Mouse (Mus musculus) layer of hippocampus, postnatal 25 days (tissue): ENCODE data around the gene Adgb. TPM values are rescaled to one million over a fixed set of nuclear protein-coding genes. Genes with fewer than 3 reads are reported as not detected.

Experiments used
- DNase-seq, 2 experiments: peaks; one replicate each; pipeline ENCODE4 v3.0.0; 2022; ENCODE audit warnings: mixed read lengths in 2 of 2, low spot score in 1 of 2; ENCODE audit errors: extremely low spot score in 1 of 2
- total RNA-seq, 2 experiments: library from RNA; stranded (reverse); gene quantifications; 2 replicates each; pipeline ENCODE4 v1.2.3; 2021

The Adgb gene
- total RNA-seq, 2 experiments from 2014 or later, result 0.22 to 0.45 TPM

- peak in 1 of 2 experiments; percentile 5 for DNase-seq
These were observed 116.4 kb downstream of the Adgb start for GRCm38 (mm10) chr10:10355605-10356227.

- no peak for DNase-seq
These were observed 119.9 kb downstream of the Adgb start for GRCm38 (mm10) chr10:10352184-10352583.

DNA sequence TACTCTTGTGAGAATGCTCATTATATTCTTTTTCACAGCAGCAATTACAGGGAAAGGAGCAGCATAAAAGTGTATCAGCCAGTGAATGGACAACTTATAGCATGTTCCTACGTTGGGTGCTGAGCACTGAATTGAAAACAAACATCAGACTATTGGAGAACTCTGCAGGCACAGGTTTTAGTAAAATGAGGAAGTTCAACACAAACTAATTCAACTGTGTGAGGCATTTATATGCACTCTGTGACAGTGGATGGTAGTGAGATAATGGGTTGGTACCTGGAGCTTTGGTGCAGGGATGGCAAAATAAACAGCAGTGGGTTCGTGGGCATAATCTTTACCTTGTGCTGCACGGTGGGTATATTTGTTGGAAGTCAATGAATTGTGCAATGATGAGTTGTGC is 121.6 kb downstream of the Adgb start:
- DNase-seq, result no peak

- no peak for DNase-seq
These were observed 128.2 kb downstream of the Adgb start for GRCm38 (mm10) chr10:10343930-10344329.

GRCm38 (mm10) chr10:10325560-10325959 is 146.6 kb downstream of the Adgb start:
- no peak for DNase-seq

GRCm38 (mm10) chr10:10322961-10323360 is 149.2 kb downstream of the Adgb start:
- DNase-seq, result peak; percentile 26

- peak; percentile 45 to 58 for DNase-seq
These were observed 150.9 kb downstream of the Adgb start for GRCm38 (mm10) chr10:10321119-10321781.

GRCm38 (mm10) chr10:10320364-10321083 is 151.6 kb downstream of the Adgb start:
- DNase-seq, result no peak

DNA sequence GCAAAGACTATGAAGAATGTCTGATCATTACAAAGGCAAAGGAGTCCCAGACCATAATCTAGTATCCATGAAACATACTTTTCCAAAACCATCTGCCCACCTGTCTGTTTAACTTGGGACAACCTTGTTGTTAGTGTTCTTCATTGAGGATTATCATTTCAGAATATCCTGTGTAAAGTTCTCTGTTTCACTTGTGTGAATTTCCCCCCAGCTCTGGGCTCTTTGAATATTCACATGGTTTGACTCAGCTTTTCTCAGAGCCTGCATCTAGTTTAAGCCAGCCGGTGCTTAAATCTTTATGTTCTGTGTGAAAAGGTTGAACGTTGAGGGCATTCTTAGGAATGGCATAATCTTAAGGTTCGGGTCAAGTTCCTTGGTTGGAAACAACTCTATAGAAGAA is 154.0 kb downstream of the Adgb start:
- no peak for DNase-seq

- DNase-seq, result no peak
These were observed 156.5 kb downstream of the Adgb start for GRCm38 (mm10) chr10:10315631-10316030.

DNA sequence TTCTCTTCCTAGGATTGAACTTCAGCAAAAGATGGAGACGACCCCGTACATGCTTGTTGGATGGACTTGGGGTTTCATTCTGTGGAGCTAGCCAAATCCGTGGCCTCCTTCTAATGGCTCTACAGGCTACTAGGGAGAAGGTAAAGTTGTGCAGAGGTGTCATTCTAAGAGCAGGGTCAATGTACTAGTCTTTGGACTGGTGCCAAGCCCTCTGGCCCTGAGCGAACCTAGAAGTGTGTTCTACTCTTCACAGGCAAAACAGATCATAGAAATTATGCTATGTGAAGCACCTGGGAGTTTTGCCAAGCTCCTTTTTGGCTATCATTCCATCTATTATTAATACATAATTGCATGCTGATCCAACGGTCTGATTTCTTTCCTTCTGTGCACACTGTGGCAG is 157.6 kb downstream of the Adgb start:
- DNase-seq, result no peak

DNA sequence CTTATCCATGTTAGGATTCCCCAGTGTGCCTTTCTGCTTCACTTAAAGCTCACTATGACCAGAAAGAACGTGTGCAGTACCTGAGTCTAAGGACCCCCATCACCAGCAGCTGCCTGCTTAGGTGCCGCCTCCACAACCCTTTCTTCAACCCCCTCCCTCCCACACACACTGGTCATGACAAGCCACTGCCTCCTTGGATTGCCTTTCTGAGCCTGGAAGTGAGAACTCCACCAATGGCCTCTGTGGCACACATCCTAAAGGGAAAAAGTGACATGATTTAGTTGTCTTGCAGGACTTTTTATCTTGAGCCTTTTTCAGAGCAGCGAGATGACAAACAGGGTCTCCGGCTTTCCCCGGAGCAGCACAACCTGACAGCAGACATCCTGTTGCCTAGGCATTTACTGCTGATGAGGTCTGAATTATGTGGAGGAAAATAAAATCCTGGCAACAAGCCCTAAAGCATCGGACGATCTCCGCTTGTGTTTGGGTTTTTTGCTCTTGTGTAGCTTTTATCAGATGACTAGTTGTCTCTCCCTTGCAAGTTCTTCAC is 162.2 kb downstream of the Adgb start:
- no peak for DNase-seq

DNA sequence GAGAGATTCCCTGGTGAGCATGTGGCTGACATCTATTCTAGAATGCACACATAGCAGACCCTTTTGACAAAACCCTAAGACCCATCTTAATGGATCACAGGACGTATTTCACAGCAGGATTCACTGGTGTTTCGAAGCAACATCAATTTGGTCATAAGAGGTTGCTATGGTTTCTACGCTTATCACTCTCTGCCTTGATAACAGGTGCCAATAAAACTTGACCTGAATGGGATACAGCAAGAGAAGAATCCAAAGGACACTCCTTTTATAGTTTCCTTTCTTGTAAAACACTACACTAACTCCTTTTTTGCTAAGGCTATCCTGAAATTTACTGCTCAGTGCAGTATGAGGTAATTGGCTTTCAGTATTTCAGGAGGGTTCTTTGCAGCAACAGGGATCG is 163.1 kb downstream of the Adgb start:
- DNase-seq, result no peak

DNA sequence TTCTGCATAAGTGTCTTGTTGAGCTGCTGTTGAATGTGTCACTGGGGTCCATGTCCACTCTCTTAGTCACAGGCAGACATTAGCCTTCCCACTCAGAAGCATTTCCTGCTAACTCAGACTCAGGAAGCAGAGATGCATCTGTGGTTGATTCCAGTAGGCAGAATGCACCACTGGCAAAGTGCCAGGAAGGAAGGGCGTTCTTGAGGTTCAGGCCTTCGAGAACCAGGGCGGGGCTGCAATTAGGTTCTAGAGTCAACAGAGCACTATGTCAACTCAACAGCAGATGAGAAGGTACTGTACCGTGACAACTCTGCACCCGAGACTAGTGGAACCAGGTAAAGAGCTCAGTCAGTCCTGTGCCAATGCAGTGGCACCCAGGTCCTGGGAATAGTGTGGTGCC is 164.7 kb downstream of the Adgb start:
- DNase-seq, result no peak

- no peak for DNase-seq
These were observed 167.8 kb downstream of the Adgb start for GRCm38 (mm10) chr10:10304370-10304769.

GRCm38 (mm10) chr10:10301692-10302091 is 170.4 kb downstream of the Adgb start:
- DNase-seq, result no peak

DNA sequence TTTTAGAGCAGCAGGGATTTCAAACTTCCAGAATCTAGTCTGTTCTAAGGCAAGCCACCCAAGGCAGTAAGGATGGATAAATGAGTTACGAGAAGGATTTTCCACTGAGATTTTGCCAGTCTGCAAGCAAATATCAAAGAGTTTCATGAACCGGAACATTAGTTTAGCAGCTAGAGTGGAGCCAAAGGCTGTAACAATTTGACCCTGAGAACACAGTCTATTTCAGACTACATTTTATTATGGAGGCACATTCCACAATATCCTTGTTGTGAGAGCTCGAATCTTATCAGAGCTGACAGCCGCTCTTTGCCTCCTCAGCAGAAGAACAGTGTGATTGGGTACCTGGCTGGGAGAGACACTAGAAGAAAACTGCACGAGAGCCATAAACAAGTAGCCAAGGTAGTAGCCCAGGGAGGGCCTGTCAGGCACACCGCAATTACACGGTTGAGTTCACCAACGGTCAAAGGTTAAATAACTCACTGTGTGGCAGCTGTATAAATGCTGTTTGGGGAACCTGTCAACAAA is 171.1 kb downstream of the Adgb start:
- no peak for DNase-seq

GRCm38 (mm10) chr10:10299987-10300386 is 172.1 kb downstream of the Adgb start:
- no peak for DNase-seq

DNA sequence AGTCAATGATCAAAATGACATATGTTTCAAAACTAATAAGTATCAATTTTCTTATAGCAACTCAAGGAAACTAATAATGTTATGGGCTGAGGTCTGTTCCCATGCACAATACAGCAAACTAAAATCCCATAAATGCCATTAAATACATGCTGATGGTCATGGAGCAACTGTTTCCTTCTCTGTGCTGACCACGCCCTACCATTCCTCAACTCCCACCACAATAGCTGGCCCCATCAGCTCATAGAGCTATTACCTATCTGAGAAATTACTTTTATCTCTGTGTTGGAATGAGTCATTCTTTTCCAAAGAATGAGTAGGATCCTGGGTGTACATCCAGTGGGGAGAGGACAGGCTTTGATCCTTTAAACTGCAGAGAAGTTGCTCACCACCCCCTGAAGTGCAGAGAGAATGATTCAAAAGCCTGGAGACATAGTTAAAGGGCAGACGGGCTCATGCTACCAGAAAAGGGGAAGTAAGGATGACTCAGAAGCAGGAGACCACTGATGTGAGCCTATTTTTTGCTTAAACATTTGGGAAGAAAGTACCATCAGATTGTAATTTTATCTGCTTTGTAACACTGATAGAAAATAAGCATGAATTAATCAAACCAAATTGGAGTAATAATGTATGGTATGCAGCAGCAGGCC is 184.8 kb downstream of the Adgb start:
- no peak for DNase-seq
